Mouse (Mus musculus) cerebellum, adult 2 months (tissue): ENCODE results near the gene Tubal3.

Experiments used
- CTCF ChIP-seq: fragments of 200-500 bp; IDR thresholded peaks from 2 replicates; pipeline ENCODE4 v1.5.1; 2011; ENCODE audit warnings: low read depth, mild to moderate bottlenecking, control low read depth, low read length, moderate library complexity, borderline replicate concordance; ENCODE audit not compliant: insufficient read depth
- POLR2A ChIP-seq: fragments of 200-500 bp; IDR thresholded peaks from 2 replicates; pipeline ENCODE4 v1.6.1; 2011; ENCODE audit warnings: low read length, control low read depth, borderline replicate concordance; ENCODE audit not compliant: insufficient read depth

GRCm38 (mm10) chr13:3890061-3890460 lies 28.0 kb upstream of the Tubal3 start:
- TF ChIP-seq POLR2A (no peak), CTCF (no peak)
